Mouse (Mus musculus): ENCODE measurements around the gene Chka.

Chka gene

GRCm38 (mm10) chr19:3851502-3851962 lies at the start of gene Chka:
Chka (plus strand) TSS chr19:3851773.
- CTCF ChIA-PET: interaction anchor here (0.7 kb wide), 1 partner anchor 95 kb away, joined by 3 read pairs; no protein-coding TSS in a partner anchor

GRCm38 (mm10) chr19:3805526-3805925 lies 46.0 kb upstream of the Chka start:
- CTCF ChIA-PET: no interaction called here

GRCm38 (mm10) chr19:3810536-3811233 lies 40.9 kb upstream of the Chka start:
- CTCF ChIA-PET: no interaction called here

- CTCF ChIA-PET: no interaction called here
These were observed 37.1 kb upstream of the Chka start for GRCm38 (mm10) chr19:3814461-3814860.

GRCm38 (mm10) chr19:3815824-3816223 lies 35.7 kb upstream of the Chka start:
- CTCF ChIA-PET: no interaction called here

DNA sequence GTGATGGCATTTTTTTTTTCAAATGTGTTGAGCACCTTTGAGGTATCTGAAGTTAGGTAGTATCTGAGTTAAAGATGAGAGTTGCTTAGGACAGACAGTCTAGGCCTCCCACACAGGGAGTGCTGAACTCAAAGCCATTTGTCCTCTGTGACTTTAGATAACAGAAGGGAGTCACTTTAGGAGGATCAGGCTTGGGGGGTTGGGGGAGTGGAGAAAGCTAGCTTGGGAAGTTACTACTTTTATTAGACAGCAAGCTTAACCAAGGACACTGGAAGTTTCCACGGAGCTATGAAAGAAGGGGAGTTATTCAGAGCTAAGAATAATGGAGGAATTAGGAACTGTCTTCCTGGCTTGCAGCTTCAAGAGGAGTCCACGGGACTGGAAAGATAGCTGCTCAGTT lies 32.5 kb upstream of the Chka start:
- CTCF ChIA-PET: no interaction called here

DNA sequence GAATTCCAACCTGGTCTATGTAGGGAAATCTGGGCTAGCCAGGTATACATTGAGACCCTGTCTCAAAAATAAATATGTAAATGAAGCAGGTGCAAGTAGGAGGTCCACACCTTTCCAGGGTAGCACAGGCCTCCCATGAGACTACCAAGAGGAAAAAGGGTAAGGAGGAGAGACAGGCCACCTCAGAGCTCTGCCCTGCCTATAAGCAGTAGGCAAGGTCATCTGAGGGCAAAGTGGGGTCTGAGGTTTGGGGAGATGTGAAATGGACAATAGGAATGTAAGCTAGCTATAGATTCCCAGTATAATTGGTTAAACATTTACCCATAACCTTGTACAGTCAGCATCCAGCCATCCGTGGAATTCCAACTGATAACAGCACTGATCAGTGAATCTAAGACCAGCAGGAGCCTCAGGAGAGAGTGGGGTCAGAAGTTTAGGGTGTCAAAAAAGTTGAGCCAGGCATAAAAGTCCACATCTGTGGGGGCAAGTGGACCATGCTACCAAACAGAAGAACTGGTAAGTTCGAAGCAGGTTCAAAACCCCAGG lies 31.6 kb upstream of the Chka start:
- CTCF ChIA-PET: no interaction called here

- CTCF ChIA-PET: no interaction called here
These were observed 26.5 kb upstream of the Chka start for GRCm38 (mm10) chr19:3825044-3825443.

DNA sequence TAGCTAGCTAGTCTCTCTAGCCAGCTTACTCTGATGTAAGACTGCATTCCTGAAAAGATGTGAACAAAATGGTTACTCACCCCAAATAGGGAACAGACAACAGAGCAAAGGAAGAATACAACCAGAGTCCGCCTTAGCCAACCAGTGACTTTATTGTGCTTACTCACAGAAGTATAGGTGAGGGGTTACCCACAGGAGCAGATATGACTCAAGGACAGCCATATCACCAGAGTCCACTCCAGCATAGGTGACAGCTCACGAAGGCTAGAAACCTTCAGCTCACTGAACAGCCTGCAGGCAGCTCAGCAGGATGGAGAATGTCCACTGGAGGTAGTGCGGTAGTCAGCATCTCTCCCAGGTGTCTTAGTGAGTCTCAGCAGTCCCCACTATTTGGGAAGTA lies 21.7 kb upstream of the Chka start:
- CTCF ChIA-PET: no interaction called here

- CTCF ChIA-PET: interaction anchor here (0.8 kb wide), 1 partner anchor 275 kb away, joined by 3 read pairs; no protein-coding TSS in a partner anchor
These were observed 19.9 kb upstream of the Chka start for GRCm38 (mm10) chr19:3831716-3832115.

- CTCF ChIA-PET: no interaction called here
These were observed 18.7 kb upstream of the Chka start for GRCm38 (mm10) chr19:3832851-3833353.

- CTCF ChIA-PET: no interaction called here
These were observed 17.3 kb upstream of the Chka start for GRCm38 (mm10) chr19:3834301-3834700.

DNA sequence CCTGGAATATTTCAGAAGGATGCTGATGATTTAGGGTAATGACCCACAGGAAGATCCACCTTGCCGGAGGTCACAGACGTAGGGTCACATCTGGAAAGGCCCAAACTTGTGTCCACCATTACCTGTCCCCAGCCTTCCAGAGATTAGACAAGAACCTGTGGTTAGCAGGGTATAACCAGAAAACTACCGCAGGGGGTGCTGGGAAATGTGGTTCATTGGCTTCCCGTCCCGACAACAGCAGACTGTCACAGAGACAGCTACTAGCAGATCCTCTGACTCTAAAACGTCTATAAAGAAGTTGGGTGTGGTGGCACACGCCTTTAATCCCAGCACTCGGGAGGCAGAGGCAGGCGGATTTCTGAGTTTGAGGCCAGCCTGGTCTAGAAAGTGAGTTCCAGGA lies 14.8 kb upstream of the Chka start:
- CTCF ChIA-PET: interaction anchor here (0.7 kb wide), 1 partner anchor 39 kb away, joined by 10 read pairs; no protein-coding TSS in a partner anchor

DNA sequence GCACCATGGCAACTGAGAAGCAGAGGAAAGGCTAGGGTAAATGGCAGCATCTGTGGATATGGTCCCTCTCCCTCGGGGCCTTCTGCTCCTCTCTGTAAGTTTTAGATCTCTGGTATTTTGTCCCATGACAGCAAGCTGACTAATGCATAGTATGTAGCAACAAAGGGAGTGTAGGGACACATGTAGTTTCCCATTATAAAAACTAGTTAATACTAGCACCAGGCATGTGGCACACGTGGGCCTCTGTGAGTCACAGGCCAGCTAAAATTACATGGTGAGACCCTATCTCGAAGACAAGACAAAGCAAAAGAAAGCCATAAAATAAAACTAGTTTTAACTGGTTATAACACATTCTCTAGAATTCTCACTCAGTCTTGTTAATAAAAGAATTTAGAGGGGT lies 12.6 kb upstream of the Chka start:
- CTCF ChIA-PET: interaction anchor here (0.6 kb wide), 1 partner anchor 143 kb away, joined by 3 read pairs; no protein-coding TSS in a partner anchor

GRCm38 (mm10) chr19:3839686-3840085 lies 11.9 kb upstream of the Chka start:
- CTCF ChIA-PET: interaction anchor here (0.6 kb wide), 1 partner anchor 142 kb away, joined by 3 read pairs; no protein-coding TSS in a partner anchor

DNA sequence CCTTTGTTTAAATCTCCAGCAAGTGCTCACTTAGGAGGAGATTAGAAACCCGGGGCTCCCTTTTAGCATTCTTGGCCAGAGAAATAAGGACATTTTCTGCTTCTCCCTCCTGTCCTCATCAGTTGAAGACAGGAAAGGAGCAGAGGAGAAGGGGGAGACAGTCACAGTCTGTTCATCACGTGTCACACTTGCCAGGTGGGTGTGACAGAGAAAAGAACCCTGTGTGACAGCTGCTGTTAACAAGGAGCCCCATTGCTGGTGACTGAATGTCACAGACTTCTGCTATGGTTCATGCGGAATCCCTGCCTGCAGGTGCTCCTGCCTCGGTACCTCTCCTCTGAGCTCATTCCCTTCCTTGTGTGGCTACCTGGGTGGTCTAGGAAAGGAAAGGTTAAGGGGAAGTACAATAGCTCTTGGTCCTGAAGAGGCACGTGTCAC lies 11.3 kb upstream of the Chka start:
- CTCF ChIA-PET: no interaction called here

DNA sequence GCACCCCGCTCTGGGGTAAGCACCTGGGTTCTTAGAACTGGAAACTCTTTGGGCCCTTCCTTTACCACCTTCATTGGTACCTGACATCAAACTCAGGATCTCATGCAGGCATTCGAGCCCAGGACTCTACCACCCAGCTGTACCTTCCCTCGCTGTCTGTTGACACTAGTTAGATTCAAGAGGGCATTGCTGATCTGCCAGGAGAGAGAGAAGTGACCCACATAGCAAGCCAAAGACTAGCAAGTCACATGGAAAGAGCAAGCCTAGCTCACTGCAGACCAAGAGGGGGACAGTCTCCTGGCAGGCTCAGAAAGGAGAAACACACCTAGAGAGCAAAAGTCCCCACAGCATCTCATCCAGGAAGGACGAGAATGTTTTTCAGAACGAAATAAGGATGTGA lies 10.9 kb upstream of the Chka start:
- CTCF ChIA-PET: no interaction called here

DNA sequence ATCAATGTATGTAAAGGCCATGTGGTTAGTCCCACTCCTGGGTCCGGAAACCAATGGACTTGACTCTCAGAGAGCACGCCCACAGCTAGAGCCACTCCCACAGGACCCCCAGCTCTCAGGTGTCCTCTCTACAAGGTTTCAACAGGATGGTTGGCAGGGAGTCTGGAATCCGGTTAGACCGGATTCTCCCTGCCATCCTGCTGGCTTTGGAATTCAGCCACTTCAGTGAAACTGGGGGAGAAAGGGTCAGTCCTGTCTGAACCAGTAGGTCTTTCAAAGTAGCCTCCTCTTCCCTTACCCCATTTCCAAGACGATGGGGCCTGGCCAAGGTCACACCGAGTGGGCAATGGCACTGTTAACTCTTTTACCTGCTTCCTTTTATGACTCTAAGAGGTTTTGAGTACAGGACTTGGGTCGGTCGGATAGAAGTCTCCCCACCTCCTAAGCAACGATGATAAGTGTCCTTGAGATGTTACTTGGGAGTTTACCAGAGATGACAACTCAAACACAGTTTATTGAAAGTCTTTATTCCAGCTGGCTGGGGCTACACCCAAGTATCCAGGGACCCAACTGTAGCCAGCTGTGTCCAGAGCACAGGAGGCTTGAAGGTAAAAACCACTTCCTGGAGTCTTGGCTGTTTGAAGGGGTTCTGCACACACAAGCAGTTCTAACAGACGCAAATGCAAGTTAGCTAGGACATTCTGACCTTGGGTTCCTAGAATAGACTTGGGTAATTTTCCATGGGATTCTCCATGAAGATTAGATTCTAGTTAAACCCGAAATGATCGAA lies 9.0 kb upstream of the Chka start:
- CTCF ChIA-PET: no interaction called here

- CTCF ChIA-PET: interaction anchor here (0.6 kb wide), 2 partner anchors 152 to 213 kb away, joined by 4 read pairs; no protein-coding TSS in a partner anchor
These were observed 7.9 kb upstream of the Chka start for GRCm38 (mm10) chr19:3843629-3844028.

DNA sequence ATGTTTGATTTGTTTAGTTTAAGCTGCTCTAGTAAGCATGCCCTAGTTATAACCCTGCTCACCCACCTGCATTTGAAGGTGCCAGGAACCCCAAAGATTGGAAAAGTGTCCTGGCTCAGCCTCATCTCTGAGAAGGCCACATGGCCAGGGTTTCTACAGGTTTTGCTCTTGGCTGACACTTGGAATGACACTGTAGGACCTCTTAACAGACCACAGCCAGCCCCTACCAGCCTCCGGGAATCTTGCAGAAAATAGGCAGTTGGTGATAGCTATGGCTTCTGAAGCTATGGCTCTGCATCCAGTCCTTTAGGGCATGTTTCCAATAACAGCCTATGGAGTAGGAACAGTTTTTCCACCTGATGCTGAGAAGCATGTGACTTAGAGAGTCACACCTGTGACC lies 6.7 kb upstream of the Chka start:
- CTCF ChIA-PET: interaction anchor here (0.6 to 0.7 kb wide), 2 partner anchors 17 to 34 kb away, joined by 3 read pairs; no protein-coding TSS in a partner anchor

DNA sequence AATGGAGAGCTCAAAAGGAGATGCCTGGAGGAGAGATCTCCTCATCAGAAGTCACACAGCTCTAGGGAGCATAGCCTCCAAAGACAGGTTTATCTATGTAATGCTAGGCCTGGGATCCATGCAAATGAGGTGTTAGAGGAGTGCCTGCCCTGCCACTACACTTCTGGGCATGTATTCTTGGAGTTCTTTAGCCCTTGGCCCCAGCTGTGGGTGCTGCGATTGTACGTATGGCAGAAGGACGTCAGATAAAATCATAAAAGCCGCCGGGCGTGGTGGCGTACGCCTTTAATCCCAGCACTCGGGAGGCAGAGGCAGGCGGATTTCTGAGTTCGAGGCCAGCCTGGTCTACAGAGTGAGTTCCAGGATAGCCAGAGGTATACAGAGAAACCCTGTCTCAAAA lies 6.2 kb upstream of the Chka start:
- CTCF ChIA-PET: interaction anchor here (0.6 to 0.7 kb wide), 2 partner anchors 17 to 34 kb away, joined by 3 read pairs; no protein-coding TSS in a partner anchor

DNA sequence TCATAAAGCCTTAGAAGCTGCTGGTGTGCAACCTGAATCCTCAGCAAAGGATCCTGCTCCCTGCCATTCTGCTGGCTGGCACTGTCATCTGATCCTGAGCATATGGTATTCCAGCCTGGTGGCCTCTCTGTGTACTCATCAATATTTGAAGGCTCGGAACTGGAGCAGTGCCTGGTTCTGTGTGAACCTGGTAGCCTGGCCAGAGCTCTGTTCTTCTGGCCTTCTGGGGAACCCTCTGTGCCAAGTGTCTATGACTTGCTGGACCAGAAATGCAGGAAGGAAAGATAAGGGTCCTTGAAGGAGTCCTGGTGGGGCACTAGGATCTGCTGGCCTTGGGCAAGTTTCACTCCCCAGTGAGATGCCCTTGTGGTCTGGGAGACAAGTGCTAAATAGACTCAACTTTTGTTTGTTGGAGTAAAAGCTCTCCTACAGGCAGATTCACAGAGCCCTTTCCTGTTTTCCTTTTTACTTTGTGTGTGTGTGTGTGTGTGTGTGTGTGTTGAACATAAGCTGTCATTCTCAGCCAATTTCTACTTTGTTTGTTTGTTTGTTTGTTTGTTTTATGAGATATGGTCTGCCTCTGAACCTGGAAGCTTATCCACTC lies 5.7 kb upstream of the Chka start:
- CTCF ChIA-PET: no interaction called here
